Mouse (Mus musculus): ENCODE measurements around the gene Kat2a.

Gene Kat2a

GRCm38 (mm10) chr11:100735954-100736745 is 23.9 kb upstream of the Kat2a start:
- peak; percentile 53 for DNase-seq (ENCODE audit: low read depth)

GRCm38 (mm10) chr11:100735134-100735865 is 23.0 kb upstream of the Kat2a start:
- DNase-seq (ENCODE audit: low read depth), result peak; percentile 69

GRCm38 (mm10) chr11:100730477-100731205 is 18.4 kb upstream of the Kat2a start:
- no peak for DNase-seq (ENCODE audit: low read depth)

DNA sequence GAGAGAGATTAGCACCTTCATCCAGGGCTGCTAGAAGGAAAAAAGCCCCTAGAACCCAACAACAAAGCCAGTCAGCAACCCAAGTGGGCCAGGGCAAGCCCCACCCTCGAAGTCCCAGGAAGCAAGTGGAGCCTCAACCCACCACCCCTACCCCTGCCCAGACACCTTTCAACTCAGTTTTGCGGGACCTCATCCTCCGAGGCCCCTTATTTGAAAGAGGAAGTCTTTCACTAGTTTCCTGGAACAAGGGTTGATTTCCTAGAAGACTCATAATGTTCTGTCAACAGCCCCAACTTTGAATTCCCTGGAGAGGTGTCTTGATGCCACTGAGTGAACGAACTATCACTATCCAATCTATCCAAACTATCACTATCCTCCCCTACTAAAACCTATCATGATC is 17.7 kb upstream of the Kat2a start:
- no peak for DNase-seq (ENCODE audit: low read depth)

DNA sequence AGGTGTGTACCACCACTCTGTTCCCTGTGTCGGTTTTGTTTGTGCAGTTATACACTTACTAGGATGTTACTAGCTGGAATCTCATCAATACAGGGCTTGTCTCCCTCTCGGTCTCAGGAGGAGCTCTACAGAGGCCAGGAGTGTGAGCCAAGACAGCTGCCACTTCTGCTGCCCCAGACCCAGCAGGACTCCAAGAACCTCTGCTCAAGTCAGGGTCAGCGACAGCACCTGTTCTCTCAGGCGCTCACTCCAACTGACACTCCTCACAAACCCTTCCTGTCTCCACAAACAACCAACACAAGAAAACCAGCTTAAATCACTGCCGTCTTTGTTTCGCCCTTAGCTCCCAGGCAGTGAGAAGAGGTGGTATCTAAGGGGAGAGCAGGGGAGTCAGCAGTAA is 16.3 kb upstream of the Kat2a start:
- DNase-seq (ENCODE audit: low read depth), result no peak

- no peak for DNase-seq (ENCODE audit: low read depth)
Measured at GRCm38 (mm10) chr11:100727201-100727600, 14.9 kb upstream of the Kat2a start.

DNA sequence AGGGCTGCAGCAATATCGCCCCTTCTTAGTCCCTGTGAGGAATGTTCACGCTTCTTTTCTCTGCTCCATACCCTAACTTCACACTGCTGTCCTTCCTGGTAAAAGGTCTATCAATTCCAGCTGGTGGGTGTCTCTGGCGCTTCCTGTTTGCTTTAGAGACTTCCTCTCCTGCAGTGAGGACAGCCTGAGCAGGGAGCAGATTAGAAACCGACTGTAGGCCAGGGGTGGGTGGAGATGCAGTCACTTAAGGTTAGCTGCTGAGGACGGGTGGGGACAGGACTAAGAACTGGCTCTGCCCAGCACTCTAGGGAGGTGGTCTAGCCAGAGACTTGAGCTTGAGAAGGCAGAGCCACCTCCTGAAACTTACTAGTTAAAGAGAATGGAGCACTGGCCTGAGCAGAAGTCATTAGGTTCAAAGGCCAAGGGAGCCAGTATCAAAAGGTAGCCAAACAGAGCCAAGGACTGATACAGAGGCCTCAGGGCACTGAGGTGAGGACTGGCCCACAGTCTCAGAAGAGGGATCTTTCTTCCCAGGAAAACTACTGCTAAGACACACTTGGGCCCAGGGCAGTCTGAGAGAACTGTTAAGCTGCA is 12.8 kb upstream of the Kat2a start:
- DNase-seq (ENCODE audit: low read depth), result no peak

DNA sequence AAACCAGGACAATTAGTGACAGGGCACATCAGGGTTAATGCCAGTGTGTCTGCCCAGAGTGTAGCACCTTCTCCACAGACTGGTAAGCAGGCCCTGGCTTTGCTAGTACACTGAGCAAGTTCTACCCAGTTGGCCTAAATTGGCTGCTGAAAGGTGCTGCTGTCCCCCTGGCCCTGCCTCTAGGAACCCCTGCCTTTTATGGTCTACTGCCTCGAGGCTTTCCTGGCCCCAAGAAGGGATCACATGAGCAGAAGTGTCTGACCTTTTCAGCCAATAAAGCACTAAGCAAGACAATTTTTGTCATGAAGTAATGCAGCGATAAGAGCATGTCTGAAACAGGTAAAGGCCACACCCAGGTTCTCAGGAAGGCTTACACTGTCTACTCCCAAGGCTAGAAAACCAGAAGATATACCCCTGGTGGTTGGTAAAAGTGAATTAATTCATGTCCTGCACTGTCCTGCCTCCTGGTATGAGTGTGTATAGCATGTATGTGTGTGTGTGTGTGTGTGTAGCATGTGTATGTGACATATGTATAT is 10.3 kb upstream of the Kat2a start:
- DNase-seq (ENCODE audit: low read depth), result no peak

DNA sequence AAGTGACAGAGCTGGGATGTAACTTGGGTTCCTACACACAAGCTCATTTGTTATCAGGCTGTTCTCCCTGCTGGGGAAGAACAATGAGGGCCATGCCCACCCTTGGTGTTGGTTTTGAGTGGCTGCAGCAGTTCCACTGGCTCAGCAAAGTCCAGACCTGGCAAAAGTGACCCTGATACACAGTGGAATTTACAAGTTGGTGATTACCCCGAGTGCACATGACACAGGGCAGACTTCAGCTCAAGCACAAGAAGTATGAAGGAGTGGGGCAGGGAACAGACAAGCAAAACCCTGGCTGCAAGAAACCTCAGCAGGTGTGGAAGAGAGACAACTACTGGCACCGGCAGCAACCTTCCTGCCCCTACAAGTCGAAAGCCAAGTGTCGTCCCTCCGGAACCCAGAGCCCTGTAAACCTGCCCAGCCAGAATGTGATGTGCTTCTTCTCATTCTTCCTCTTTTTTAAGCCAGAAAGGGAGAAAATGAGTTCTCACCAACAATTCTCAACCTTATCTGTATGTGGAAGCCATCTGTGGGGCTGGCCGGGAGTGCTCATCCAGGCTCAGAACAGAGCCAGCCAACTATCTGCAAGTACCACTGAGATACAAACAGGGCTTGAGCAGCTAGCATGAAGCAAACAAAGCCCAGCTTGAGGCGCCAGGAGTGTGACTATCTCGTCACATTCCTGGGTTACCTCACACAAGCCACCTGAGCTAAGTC is 9.7 kb upstream of the Kat2a start:
- DNase-seq (ENCODE audit: low read depth), result peak; percentile 19

GRCm38 (mm10) chr11:100721254-100721653 is 9.0 kb upstream of the Kat2a start:
- DNase-seq (ENCODE audit: low read depth), result no peak

- DNase-seq (ENCODE audit: low read depth), result no peak
Measured at GRCm38 (mm10) chr11:100720345-100720744, 8.1 kb upstream of the Kat2a start.

DNA sequence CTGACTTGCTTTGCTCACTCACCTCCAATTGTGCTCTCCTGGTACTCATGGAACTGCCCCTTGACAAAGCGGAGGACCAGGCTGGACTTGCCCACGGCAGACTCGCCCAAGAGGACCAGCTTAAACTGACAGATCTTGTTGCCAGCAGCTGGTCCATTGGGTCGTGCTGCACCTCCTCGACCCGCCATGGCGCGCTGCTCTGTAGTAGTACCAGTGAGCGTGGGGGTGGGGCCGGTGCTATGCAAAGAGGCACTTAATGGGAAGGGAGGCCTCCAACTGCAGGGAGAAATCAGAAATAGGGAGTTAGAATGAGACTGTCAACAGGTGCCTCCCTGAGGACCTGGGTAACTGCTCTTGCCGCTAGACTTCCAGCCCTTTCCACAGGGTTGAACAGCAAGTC is 7.6 kb upstream of the Kat2a start:
- no peak for DNase-seq (ENCODE audit: low read depth)

DNA sequence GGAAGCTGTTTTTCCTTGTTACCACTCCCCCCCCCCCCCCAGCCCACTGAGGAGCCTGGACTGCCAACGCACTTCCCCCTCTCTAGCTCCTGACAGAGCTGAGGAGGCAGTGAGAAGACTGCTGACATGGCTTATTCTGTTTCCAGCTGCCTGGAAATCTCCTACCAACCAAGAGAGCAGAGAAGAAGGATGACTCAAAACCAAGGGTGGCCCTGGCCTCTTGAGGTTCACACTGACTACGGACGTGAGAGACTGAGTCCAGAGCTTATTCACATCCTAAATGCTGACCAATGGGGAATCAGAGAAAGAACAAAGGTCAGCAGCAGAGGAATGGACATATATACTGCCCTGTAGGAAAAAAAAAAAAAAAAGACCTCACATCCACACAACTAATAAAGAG is 7.0 kb upstream of the Kat2a start:
- no peak for DNase-seq (ENCODE audit: low read depth)

DNA sequence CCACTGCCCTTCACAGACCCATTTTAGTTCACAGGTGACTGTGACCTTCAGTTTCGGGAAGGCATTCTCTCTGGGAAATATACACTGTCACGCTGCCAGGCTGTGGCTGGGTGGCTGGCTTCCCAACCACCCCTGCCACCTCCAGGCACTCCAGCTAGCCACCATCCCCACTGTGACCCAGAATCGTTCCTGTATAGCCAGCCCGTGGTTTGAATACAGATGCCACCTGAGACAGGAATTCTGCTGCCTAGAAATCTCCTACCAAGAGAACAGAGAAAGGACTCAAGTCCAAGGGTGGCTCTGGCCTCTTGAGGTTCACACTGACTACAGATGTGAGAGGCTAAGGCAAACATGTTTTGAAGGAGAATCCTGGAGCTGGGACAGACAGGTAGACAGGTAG is 6.6 kb upstream of the Kat2a start:
- DNase-seq (ENCODE audit: low read depth), result no peak

DNA sequence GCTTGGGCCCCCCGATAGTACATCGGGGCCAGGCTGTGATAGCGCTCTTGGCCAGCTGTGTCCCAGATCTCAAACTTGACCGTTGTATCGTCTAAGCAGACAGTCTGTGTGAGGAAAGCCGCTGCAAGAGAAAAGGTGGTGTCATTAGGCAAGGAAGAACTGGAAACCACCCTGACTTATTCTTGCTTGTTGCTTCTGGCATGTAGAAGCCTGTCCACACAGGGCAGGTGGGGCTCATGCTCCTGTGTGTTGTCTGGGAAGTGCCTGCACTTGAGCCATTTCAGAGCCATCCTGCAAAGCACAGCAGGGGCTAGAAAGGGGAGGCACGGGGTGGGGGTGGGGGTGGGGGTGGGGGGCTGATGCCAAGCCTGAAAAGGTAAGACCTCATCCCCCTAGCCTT is 6.2 kb upstream of the Kat2a start:
- DNase-seq (ENCODE audit: low read depth), result no peak

GRCm38 (mm10) chr11:100716649-100717048 is 4.4 kb upstream of the Kat2a start:
- no peak for DNase-seq (ENCODE audit: low read depth)

GRCm38 (mm10) chr11:100714948-100715347 is 2.7 kb upstream of the Kat2a start:
- no peak for DNase-seq (ENCODE audit: low read depth)

DNA sequence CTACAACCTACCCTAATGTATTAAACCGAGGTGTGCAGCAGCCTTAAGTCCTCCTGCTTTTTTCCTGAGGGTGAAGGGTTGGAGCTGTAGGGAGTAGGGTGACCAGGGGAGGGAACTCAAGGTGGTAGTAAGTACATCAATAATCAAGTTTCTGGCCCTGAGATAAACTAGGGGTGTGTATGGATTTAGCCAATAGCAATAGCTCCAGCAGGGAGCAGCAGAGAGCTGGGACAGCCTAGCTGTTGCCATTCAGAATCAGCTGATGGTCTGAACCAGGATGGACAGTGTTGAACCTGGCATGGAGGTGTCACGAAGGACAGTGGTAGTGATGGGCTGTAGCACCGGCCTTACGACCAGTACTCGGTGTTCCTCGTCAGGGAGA is 2.3 kb upstream of the Kat2a start:
- peak; percentile 82 for DNase-seq (ENCODE audit: low read depth)

DNA sequence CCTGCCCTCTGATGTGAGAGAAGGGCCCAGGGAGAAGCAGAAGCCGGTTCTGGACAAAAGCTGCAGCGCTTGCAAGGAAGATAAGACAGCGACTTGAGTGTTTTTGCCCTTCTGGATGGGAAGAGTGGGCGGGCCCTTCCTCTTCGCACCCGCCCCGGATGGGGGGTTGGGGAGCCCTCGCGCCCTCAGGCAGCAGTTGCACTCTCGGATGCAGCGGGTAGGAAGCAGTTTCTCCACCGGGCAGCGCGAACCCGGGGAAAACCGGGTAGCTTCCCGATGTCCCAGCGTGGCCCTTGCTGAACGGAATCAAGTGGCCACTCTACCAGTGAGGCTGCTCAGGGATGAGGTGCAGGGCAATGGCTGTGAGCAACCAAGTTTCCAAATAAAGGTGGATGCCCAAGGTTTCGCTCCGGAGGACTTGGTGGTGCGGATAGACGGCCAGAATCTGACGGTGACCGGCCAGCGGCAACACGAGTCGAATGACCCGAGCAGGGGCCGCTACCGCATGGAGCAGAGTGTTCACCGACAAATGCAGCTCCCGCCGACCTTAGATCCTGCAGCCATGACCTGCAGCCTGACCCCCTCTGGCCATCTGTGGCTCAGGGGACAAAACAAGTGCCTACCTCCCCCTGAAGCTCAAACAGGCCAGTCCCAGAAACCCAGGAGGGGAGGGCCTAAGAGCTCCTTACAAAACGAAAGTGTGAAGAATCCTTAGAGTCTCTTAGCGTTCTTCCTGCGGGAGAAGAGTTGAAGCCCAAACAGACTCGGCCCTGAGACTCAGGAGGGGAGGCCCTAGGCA is 1.7 kb upstream of the Kat2a start, which contains the start of gene Hspb9:
Gene Hspb9 (plus strand): TSS at position 116 of the 799 bp plus-strand sequence.
- peak; percentile 84 for DNase-seq (ENCODE audit: low read depth)

DNA sequence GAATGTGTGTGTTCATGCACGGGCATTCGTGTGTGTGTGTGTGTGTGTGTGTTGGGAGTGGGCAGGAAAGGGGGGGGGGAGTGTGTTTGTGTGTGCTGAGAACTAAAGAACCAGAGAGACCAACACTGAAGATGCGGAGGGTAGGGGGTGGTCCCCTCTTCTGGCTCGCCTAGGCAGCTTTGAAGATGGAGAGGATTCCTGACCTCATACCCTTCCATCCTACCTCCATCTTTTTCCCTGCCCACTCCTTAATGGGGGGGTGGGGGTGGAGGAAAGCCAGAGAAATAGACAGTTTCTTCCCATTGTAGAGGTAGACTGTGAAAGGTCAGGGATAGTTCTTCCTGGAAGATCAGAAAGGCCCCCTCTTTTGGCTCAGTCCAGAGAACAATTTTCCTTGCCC is 909 bp upstream of the Kat2a start:
- DNase-seq (ENCODE audit: low read depth), result peak; percentile 18

DNA sequence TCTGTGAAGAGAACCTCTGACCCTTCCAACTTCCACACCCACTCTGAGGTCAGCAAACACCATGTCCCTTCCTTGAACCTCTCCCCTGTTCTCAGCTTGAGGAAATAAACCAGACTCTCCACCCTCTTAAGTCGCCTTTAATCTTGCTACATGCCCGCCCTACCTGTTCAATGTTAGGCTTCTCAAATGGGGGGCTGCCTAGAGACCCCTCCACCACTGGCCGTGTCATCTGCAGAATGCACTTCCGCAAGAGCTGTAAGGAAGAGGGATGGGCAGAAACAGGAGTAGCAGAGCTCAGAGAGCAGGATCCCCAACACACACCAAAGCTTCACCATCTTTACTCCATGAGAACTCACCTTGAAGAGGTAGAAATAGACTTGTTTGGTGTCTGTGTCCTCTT is 1.3 kb downstream of the Kat2a start:
- no peak for DNase-seq (ENCODE audit: low read depth)

All from naive thymus-derived CD4-positive, alpha-beta T cell, adult 2 months (primary cell).